Mouse (Mus musculus) embryonic facial prominence, embryonic 14.5 days (tissue): ENCODE measurements at regions not wholly inside any gene's neighbourhood (a gene's known extent, or its start where the extent isn't known, plus 50 kb on each side); places are given as distances from the start of the nearest gene placed in this dataset.
"Not testable (repeated sequence)": the region's sequence is repeated elsewhere in the genome, so short reads cannot be mapped to it uniquely, and the experiment has no call there.

Source experiments
- ATAC-seq: fragments of 200-750 bp; cut with Nextera tagmentation; 2 replicates; pipeline ENCODE4 v1.8.0; 2017; ENCODE audit warnings: low read depth, moderate number of reproducible peaks, moderate TSS enrichment
- DNase-seq: peaks from one replicate; pipeline ENCODE4 v3.0.0-alpha.2; 2015; ENCODE audit warnings: low spot score
- H3K27ac ChIP-seq: fragments of 300-500 bp; sonication (generic); replicated peaks from 2 replicates; pipeline ENCODE4 v1.5.1; 2014; ENCODE audit warnings: low read depth, mild to moderate bottlenecking, low read length, moderate library complexity
- H3K27me3 ChIP-seq: fragments of 300-500 bp; sonication (generic); replicated peaks from 2 replicates; pipeline ENCODE4 v1.6.1; 2014; ENCODE audit warnings: low read length; ENCODE audit not compliant: control insufficient read depth, insufficient read depth
- H3K36me3 ChIP-seq: fragments of 300-500 bp; sonication (generic); 2 replicates; pipeline ENCODE4 v1.6.1; 2014; ENCODE audit warnings: low read length, mixed read lengths; ENCODE audit not compliant: control insufficient read depth, insufficient read depth
- H3K4me1 ChIP-seq: fragments of 300-500 bp; sonication (generic); 2 replicates; pipeline ENCODE4 v1.6.1; 2014; ENCODE audit warnings: antibody characterized with exemption, low read length; ENCODE audit not compliant: control insufficient read depth, insufficient read depth
- H3K4me2 ChIP-seq: fragments of 300-500 bp; sonication (generic); 2 replicates; pipeline ENCODE4 v1.6.1; 2014; ENCODE audit warnings: low read depth, mild to moderate bottlenecking, low read length, moderate library complexity, mixed read lengths
- H3K4me3 ChIP-seq: fragments of 300-500 bp; sonication (generic); 2 replicates; pipeline ENCODE4 v1.5.1; 2014; ENCODE audit warnings: low read depth, mild to moderate bottlenecking, low read length
- H3K9ac ChIP-seq: fragments of 300-500 bp; sonication (generic); 2 replicates; pipeline ENCODE4 v1.6.1; 2014; ENCODE audit warnings: low read depth, mild to moderate bottlenecking, low read length, moderate library complexity, mixed read lengths
- H3K9me3 ChIP-seq: fragments of 300-500 bp; sonication (generic); 2 replicates; pipeline ENCODE4 v1.6.1; 2016; ENCODE audit warnings: low read length; ENCODE audit not compliant: control insufficient read depth
- WGBS: fragments of 180-500 bp; shearing (Covaris S2); extraction: QIAGEN DNeasy Blood & Tissue Kit; methylation state at CpG from one replicate; pipeline ENCODE4 v1.1.7; 2014; 5-methylcytosine and 5-hydroxymethylcytosine counted together

GRCm38 (mm10) chr13:74563483-74564330, 69.9 kb upstream of the Zfp825 start:
- not testable (repeated sequence) for H3K4me1 ChIP-seq, H3K9me3 ChIP-seq, H3K27me3 ChIP-seq, H3K36me3 ChIP-seq
- 3% methylated on average over 27 of the region's 27 CpGs for WGBS
- peak overlapping the region; percentile 46 for H3K4me3 ChIP-seq
- peak overlapping the region; percentile 55 for H3K4me2 ChIP-seq
- peak; percentile 98 for ATAC-seq
- peak; percentile 95 for DNase-seq
- peak overlapping the region; percentile 53 for H3K9ac ChIP-seq
- H3K27ac ChIP-seq = peak overlapping the region; percentile 82

- peak overlapping the region; percentile 46 for H3K4me3 ChIP-seq
- peak overlapping the region; percentile 82 for H3K27ac ChIP-seq
- not testable (repeated sequence) for H3K4me1 ChIP-seq, H3K9me3 ChIP-seq, ATAC-seq, DNase-seq, H3K36me3 ChIP-seq, H3K27me3 ChIP-seq
- WGBS = 17% methylated on average over 2 of the region's 2 CpGs
- H3K9ac ChIP-seq = peak overlapping the region; percentile 53
- H3K4me2 ChIP-seq = peak overlapping the region; percentile 55
These were observed 70.5 kb upstream of the Zfp825 start for GRCm38 (mm10) chr13:74564331-74564727.

- H3K4me3 ChIP-seq, DNase-seq, H3K4me2 ChIP-seq, H3K9ac ChIP-seq, ATAC-seq, H3K9me3 ChIP-seq, H3K27me3 ChIP-seq, H3K27ac ChIP-seq, H3K4me1 ChIP-seq, H3K36me3 ChIP-seq: not testable (repeated sequence)
- 61% methylated on average over 4 of the region's 4 CpGs for WGBS
These were observed 69.4 kb upstream of the Erap1 start for GRCm38 (mm10) chr13:74569967-74570366.
